28 mouse cellular contexts compared by ENCODE assay signal in the genomic region with DNA sequence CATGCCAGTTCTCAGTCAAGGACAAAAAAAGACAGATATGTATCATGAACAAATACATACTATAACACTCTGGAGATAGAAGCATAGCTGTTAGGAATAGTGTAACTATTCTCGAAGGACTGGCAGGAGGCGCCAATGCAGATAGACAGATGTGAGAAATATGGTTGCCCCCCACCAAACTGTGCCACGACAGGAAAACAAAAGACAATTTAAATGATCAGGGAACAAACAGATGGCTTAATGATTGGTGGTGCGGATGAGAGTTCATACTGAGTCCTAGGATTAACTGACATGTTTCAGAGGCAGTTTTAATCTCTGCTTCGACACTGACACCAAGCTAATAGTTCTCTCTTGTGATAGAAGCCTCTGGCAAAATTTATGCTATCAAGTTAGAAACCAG.
DNase-seq lines count a peak whose midpoint lies in the region; ATAC-seq and TF ChIP-seq lines count a peak whose summit lies in the region.
"Had no signal": no experiment of that assay in that cellular context is flagged by ENCODE, and none has a peak within 500 bp of the region (broad histone marks: within the 10 kb centered on the region; RNA-seq: fewer than 3 reads in every experiment).

No protein-coding gene starts in this region.

- no peak for TF ChIP-seq CTCF in midbrain, postnatal 0 days (IDR thresholded peaks at IDR 0.05)

- no peaks in the 10 kb centered on the region for H3K9me3 ChIP-seq in forebrain, embryonic 14.5 days (replicated peaks; ENCODE audit: control insufficient read depth, low read length)
- H3K9me3 ChIP-seq in forebrain, embryonic 15.5 days, result no peaks in the 10 kb centered on the region
- no peaks in the 10 kb centered on the region for H3K9me3 ChIP-seq in midbrain, postnatal 0 days (ENCODE audit: low read length)
- H3K9me3 ChIP-seq in midbrain, embryonic 14.5 days (ENCODE audit: control insufficient read depth, low read length), result no peaks in the 10 kb centered on the region
- H3K9me3 ChIP-seq: embryonic facial prominence, embryonic 13.5 days; embryonic facial prominence, embryonic 15.5 days; forebrain, embryonic 10.5 days; forebrain, embryonic 12.5 days; G1E had no signal

- H3K4me1 ChIP-seq in forebrain, embryonic 14.5 days (ENCODE audit: control insufficient read depth, insufficient read depth, low read length), result no peaks in the 10 kb centered on the region
- peaks cover 4% of the 10 kb centered on the region; the same call in 1 of the 2 replicates for H3K4me1 ChIP-seq in forebrain, embryonic 15.5 days
- H3K4me1 ChIP-seq in midbrain, postnatal 0 days (ENCODE audit: insufficient read depth, low read length), result no peaks in the 10 kb centered on the region; the same call in 1 of the 2 replicates
- no peaks in the 10 kb centered on the region for H3K4me1 ChIP-seq in midbrain, embryonic 14.5 days (ENCODE audit: control insufficient read depth, insufficient read depth, low read length)
- H3K4me1 ChIP-seq: embryonic facial prominence, embryonic 13.5 days; embryonic facial prominence, embryonic 15.5 days; forebrain, embryonic 10.5 days; forebrain, embryonic 12.5 days had no signal

- no peaks in the 10 kb centered on the region for H3K36me3 ChIP-seq in forebrain, embryonic 14.5 days (ENCODE audit: control insufficient read depth, insufficient read depth, low read length)
- no peaks in the 10 kb centered on the region for H3K36me3 ChIP-seq in forebrain, embryonic 15.5 days
- H3K36me3 ChIP-seq in midbrain, postnatal 0 days (ENCODE audit: insufficient read depth, low read length), result no peaks in the 10 kb centered on the region
- H3K36me3 ChIP-seq in midbrain, embryonic 14.5 days (ENCODE audit: control insufficient read depth, insufficient read depth, low read length), result no peaks in the 10 kb centered on the region
- H3K36me3 ChIP-seq: embryonic facial prominence, embryonic 15.5 days; forebrain, embryonic 12.5 days had no signal

- no peak overlapping the region for H3K4me3 ChIP-seq in forebrain, embryonic 14.5 days (ENCODE audit: low read depth, low read length)
- H3K4me3 ChIP-seq in forebrain, embryonic 15.5 days, result no peak overlapping the region
- H3K4me3 ChIP-seq in midbrain, postnatal 0 days (ENCODE audit: low read depth, low read length), result no peak overlapping the region
- no peak overlapping the region for H3K4me3 ChIP-seq in midbrain, embryonic 14.5 days (replicated peaks; ENCODE audit: low read depth, low read length)
- H3K4me3 ChIP-seq: embryonic facial prominence, embryonic 13.5 days; embryonic facial prominence, embryonic 15.5 days; erythroblast, embryonic 14.5 days; forebrain, embryonic 10.5 days; forebrain, embryonic 12.5 days had no signal

- H3K4me2 ChIP-seq in forebrain, embryonic 14.5 days (ENCODE audit: low read length), result no peak overlapping the region
- H3K4me2 ChIP-seq in forebrain, embryonic 15.5 days (replicated peaks), result no peak overlapping the region
- no peak overlapping the region for H3K4me2 ChIP-seq in midbrain, postnatal 0 days (ENCODE audit: low read depth, low read length, poor library complexity, severe bottlenecking)
- H3K4me2 ChIP-seq in midbrain, embryonic 14.5 days (ENCODE audit: low read length), result no peak overlapping the region
- H3K4me2 ChIP-seq: embryonic facial prominence, embryonic 13.5 days; embryonic facial prominence, embryonic 15.5 days; forebrain, embryonic 12.5 days had no signal

- no peak overlapping the region for H3K27ac ChIP-seq in forebrain, embryonic 14.5 days (ENCODE audit: low read depth, low read length)
- no peak overlapping the region for H3K27ac ChIP-seq in forebrain, embryonic 15.5 days (replicated peaks)
- no peak overlapping the region for H3K27ac ChIP-seq in midbrain, postnatal 0 days (ENCODE audit: low read depth, low read length)
- H3K27ac ChIP-seq in midbrain, embryonic 14.5 days (replicated peaks; ENCODE audit: low read depth, low read length), result no peak overlapping the region
- H3K27ac ChIP-seq: embryonic facial prominence, embryonic 13.5 days; embryonic facial prominence, embryonic 15.5 days; forebrain, embryonic 10.5 days; forebrain, embryonic 12.5 days had no signal

- H3K27me3 ChIP-seq in forebrain, embryonic 14.5 days (replicated peaks; ENCODE audit: control insufficient read depth, insufficient read depth, low read length), result no peaks in the 10 kb centered on the region
- no peaks in the 10 kb centered on the region for H3K27me3 ChIP-seq in forebrain, embryonic 15.5 days
- no peaks in the 10 kb centered on the region for H3K27me3 ChIP-seq in midbrain, postnatal 0 days (ENCODE audit: insufficient read depth, low read length)
- no peaks in the 10 kb centered on the region for H3K27me3 ChIP-seq in midbrain, embryonic 14.5 days (ENCODE audit: control insufficient read depth, insufficient read depth, low read length)
- H3K27me3 ChIP-seq: CH12.LX; embryonic facial prominence, embryonic 13.5 days; embryonic facial prominence, embryonic 15.5 days; forebrain, embryonic 12.5 days; Patski had no signal

- H3K9ac ChIP-seq in forebrain, embryonic 14.5 days (ENCODE audit: low read length), result no peak overlapping the region
- no peak overlapping the region for H3K9ac ChIP-seq in forebrain, embryonic 15.5 days (replicated peaks)
- H3K9ac ChIP-seq in midbrain, postnatal 0 days (replicated peaks; ENCODE audit: low read length, poor library complexity, severe bottlenecking), result no peak overlapping the region
- H3K9ac ChIP-seq in midbrain, embryonic 14.5 days (replicated peaks; ENCODE audit: low read length), result no peak overlapping the region
- H3K9ac ChIP-seq: embryonic facial prominence, embryonic 13.5 days; embryonic facial prominence, embryonic 15.5 days; forebrain, embryonic 12.5 days had no signal

- peak; percentile 10 for DNase-seq in forebrain, embryonic 14.5 days (ENCODE audit: low spot score)
- peak; percentile 3 for DNase-seq in midbrain, postnatal 0 days (ENCODE audit: low spot score)
- DNase-seq in midbrain, embryonic 14.5 days, result no peak
- peak; percentile 61 for DNase-seq in retina, postnatal 1 day
- DNase-seq: adrenal gland, adult 8-10 months; adrenal gland, postnatal 14 days; adrenal gland, postnatal 36 days; B cell, adult 2 months; cerebellum, adult 11 months; cerebellum, adult 18-20 months; cerebellum, adult 8-10 months; cerebellum, adult 9-11 months; cerebellum, postnatal 14 days; cerebellum, postnatal 36 days; embryo, embryonic 11 days had no signal

- 55% methylated on average over 5 of the region's 5 CpGs for WGBS in forebrain, embryonic 14.5 days
- WGBS in forebrain, embryonic 15.5 days, result 53% methylated on average over 5 of the region's 5 CpGs
- WGBS in midbrain, postnatal 0 days, result 55% methylated on average over 5 of the region's 5 CpGs
- WGBS in midbrain, embryonic 14.5 days, result 66% methylated on average over 5 of the region's 5 CpGs

- ATAC-seq in forebrain, embryonic 14.5 days, result no peak
- no peak for ATAC-seq in forebrain, embryonic 15.5 days (replicated peaks)
- ATAC-seq in midbrain, postnatal 0 days (ENCODE audit: low FRiP score), result no peak
- no peak for ATAC-seq in midbrain, embryonic 14.5 days (ENCODE audit: low FRiP score, low TSS enrichment)
- no peak for ATAC-seq in frontal cortex, adult (ENCODE audit: low TSS enrichment)
- ATAC-seq: activated CD4-positive, CD25-positive, alpha-beta regulatory T cell, adult 4 months; CD4-positive, CD25-positive, alpha-beta regulatory T cell, adult 4 months; forebrain, embryonic 16.5 days; Patski had no signal
